Mouse (Mus musculus): Measurements from ENCODE around the gene Susd1. TPM values are rescaled to one million over a fixed set of nuclear protein-coding genes. Genes with fewer than 3 reads are reported as not detected.

Gene Susd1
- polyA plus RNA-seq, 2 experiments, result 5.8 to 18.1 TPM

DNA sequence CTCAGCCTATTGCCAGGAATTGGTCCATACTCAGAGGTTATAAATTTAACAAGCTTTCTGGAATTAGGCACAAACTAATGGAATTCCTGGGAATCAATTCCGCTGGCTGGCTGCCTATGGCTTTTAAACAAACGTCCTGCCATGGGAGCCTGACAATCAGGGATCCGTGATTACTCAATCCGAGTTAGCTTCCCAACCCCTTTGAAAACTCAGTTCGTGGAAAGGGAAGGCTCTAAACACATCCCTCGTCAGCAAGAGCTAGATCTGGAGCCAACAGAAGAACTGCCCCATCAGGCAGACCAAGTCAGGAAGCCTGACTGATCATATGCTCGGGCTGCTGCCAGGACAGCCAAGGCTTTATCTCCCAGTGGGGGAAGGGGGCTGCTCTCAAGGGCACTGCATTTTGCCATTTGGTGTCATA, 115.2 kb downstream of the Susd1 start:
- 56% methylated on average over 7 of the region's 7 CpGs for WGBS (ENCODE audit: insufficient replicate concordance)
- no peak overlapping the region for H3K9ac ChIP-seq (replicated peaks)
- no peak for ATAC-seq (ENCODE audit: insufficient read depth)
- peaks cover 19 to 24% of the 10 kb centered on the region in 2 experiments for H3K4me1 ChIP-seq (replicated peaks; ENCODE audit: control insufficient read depth in 2 of 2, insufficient read depth in 2 of 2, low read length in 1 of 2)
- H3K4me2 ChIP-seq (ENCODE audit: low read depth), result no peak overlapping the region
- H3K27me3 ChIP-seq (ENCODE audit: control insufficient read depth, insufficient read depth, low read length), result no peaks in the 10 kb centered on the region
- no peaks in the 10 kb centered on the region for H3K9me3 ChIP-seq (ENCODE audit: control insufficient read depth, low read length)
- no peaks in the 10 kb centered on the region for H3K36me3 ChIP-seq (replicated peaks; ENCODE audit: control insufficient read depth, insufficient read depth, low read depth)
- H3K4me3 ChIP-seq (ENCODE audit: insufficient read depth in 1 of 2, low read depth in 2 of 2, low read length in 2 of 2), result no peak overlapping the region
- TF ChIP-seq EP300 (IDR thresholded peaks at IDR 0.05; ENCODE audit: low read depth), result no peak
- TF ChIP-seq CTCF (IDR thresholded peaks at IDR 0.05; ENCODE audit: low read depth), result no peak
- no peak for DNase-seq (ENCODE audit: low read depth in 3 of 3, low spot score in 3 of 3)
- no peak overlapping the region for H3K27ac ChIP-seq

DNA sequence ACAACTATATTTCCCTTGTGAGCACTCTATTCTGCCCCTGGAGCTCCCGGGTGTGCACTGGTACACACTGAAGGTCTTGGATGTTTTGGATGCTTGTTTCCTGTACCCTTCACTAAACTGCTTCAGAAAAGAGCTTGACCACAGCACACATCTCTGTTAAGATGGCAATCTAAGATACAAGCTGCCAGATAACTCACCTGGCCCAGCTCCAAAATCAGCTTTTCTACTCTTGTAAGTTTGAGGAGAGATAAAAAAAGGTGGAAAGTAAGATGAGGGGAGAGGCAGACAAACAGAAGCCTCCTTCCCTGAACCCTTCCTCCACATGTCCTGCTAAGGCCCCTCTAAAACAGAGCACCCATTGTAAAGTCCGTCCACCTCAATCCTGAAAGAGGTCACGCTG, 115.7 kb downstream of the Susd1 start:
- no peak overlapping the region for H3K27ac ChIP-seq

DNA sequence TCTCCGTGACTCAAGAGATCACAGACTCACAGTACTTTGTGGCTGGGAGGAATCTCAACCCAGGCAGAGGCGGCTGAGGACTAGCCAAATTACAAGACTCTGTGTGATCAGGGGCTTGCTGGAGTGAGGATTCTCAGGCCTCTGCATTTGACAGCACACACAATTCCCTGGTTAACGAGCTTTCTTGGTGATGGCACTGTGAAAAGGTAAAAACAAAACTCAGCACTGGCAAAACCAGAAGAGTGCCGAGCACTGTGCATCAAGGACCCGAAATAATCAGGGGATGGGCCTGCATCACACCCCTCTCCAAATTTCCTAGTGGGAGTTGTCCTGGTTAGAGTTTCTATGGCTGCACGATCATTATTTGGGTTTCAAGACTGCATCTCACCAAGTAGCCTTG, 116.4 kb downstream of the Susd1 start:
- H3K4me2 ChIP-seq (ENCODE audit: low read depth), result no peak overlapping the region
- DNase-seq (ENCODE audit: low read depth in 3 of 3, low spot score in 3 of 3) (no peak), ATAC-seq (ENCODE audit: insufficient read depth) (no peak)
- peaks cover 19 to 24% of the 10 kb centered on the region in 2 experiments for H3K4me1 ChIP-seq (replicated peaks; ENCODE audit: control insufficient read depth in 2 of 2, insufficient read depth in 2 of 2, low read length in 1 of 2)
- no peak overlapping the region for H3K9ac ChIP-seq (replicated peaks)
- no peak overlapping the region for H3K27ac ChIP-seq
- H3K27me3 ChIP-seq (ENCODE audit: control insufficient read depth, insufficient read depth, low read length), result no peaks in the 10 kb centered on the region
- no peaks in the 10 kb centered on the region for H3K9me3 ChIP-seq (ENCODE audit: control insufficient read depth, low read length)
- no peak overlapping the region for H3K4me3 ChIP-seq (ENCODE audit: insufficient read depth in 1 of 2, low read depth in 2 of 2, low read length in 2 of 2)
- no peaks in the 10 kb centered on the region for H3K36me3 ChIP-seq (replicated peaks; ENCODE audit: control insufficient read depth, insufficient read depth, low read depth)
- WGBS (ENCODE audit: insufficient replicate concordance), result 78% methylated on average over 6 of the region's 6 CpGs
- no peak for TF ChIP-seq EP300 (IDR thresholded peaks at IDR 0.05; ENCODE audit: low read depth)
- TF ChIP-seq CTCF (IDR thresholded peaks at IDR 0.05; ENCODE audit: low read depth), result no peak

More for the DNA sequence above, 115.7 kb downstream of the Susd1 start:
- no peak for DNase-seq (ENCODE audit: low read depth in 3 of 3, low spot score in 3 of 3)
- no peaks in the 10 kb centered on the region for H3K36me3 ChIP-seq (replicated peaks; ENCODE audit: control insufficient read depth, insufficient read depth, low read depth)
- H3K4me2 ChIP-seq (ENCODE audit: low read depth), result no peak overlapping the region
- peaks cover 19 to 24% of the 10 kb centered on the region in 2 experiments for H3K4me1 ChIP-seq (replicated peaks; ENCODE audit: control insufficient read depth in 2 of 2, insufficient read depth in 2 of 2, low read length in 1 of 2)
- H3K27me3 ChIP-seq (ENCODE audit: control insufficient read depth, insufficient read depth, low read length), result no peaks in the 10 kb centered on the region
- no peaks in the 10 kb centered on the region for H3K9me3 ChIP-seq (ENCODE audit: control insufficient read depth, low read length)
- no peak overlapping the region for H3K4me3 ChIP-seq (ENCODE audit: insufficient read depth in 1 of 2, low read depth in 2 of 2, low read length in 2 of 2)
- TF ChIP-seq CTCF (IDR thresholded peaks at IDR 0.05; ENCODE audit: low read depth) (no peak), EP300 (IDR thresholded peaks at IDR 0.05; ENCODE audit: low read depth) (no peak)
- no peak for ATAC-seq (ENCODE audit: insufficient read depth)
- H3K9ac ChIP-seq (replicated peaks), result no peak overlapping the region
- 77% methylated on average over 3 of the region's 3 CpGs for WGBS (ENCODE audit: insufficient replicate concordance)

DNA sequence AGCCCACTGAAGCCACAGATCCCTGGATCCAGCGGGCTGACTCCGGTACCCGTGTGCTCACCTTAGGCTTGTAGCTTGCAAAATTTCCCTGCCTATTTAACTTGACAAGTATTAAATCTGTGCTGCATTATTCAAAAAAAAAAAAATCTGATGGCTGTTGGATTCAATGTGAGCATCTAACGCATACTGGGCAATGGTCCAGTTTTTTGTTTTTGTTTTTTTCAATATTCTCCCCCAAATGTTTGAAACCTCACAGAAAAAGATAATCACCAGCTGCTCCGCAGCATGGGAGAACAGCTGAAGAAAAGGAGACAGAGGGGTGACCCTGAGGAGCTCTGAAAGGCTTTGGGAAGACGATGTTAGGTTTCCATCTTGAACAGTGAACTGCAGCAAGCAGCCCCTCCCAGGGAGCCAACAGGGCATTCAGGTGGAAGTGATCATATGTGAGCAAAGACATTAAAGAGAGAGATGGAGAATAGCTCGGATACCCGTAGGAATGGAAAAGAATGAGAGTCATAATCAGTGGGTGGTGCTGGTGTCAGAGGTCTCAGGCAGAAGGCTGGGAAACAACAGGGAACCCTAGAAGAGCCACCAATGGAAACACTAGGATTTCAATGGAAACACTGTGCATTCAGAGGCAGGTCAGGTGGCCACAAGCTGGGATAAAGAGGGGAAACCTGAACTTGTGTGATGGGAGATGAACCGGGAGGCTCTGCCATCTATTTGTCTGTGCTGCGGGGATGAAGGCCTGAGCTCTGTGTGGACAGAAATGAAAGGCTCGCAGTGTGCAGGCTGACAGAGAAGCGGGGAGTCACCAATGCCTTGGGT, 117.0 kb downstream of the Susd1 start:
- no peak overlapping the region for H3K4me2 ChIP-seq (ENCODE audit: low read depth)
- H3K4me1 ChIP-seq (replicated peaks; ENCODE audit: control insufficient read depth in 2 of 2, insufficient read depth in 2 of 2, low read length in 1 of 2), result peaks cover 19 to 24% of the 10 kb centered on the region in 2 experiments
- H3K9ac ChIP-seq (replicated peaks), result no peak overlapping the region
- no peak overlapping the region for H3K27ac ChIP-seq
- H3K27me3 ChIP-seq (ENCODE audit: control insufficient read depth, insufficient read depth, low read length), result no peaks in the 10 kb centered on the region
- WGBS (ENCODE audit: insufficient replicate concordance), result 81% methylated on average over 12 of the region's 12 CpGs
- H3K4me3 ChIP-seq (ENCODE audit: insufficient read depth in 1 of 2, low read depth in 2 of 2, low read length in 2 of 2), result no peak overlapping the region
- TF ChIP-seq CTCF (IDR thresholded peaks at IDR 0.05; ENCODE audit: low read depth), result no peak
- no peak for TF ChIP-seq EP300 (IDR thresholded peaks at IDR 0.05; ENCODE audit: low read depth)
- ATAC-seq (ENCODE audit: insufficient read depth), result no peak
- H3K9me3 ChIP-seq (ENCODE audit: control insufficient read depth, low read length), result no peaks in the 10 kb centered on the region
- DNase-seq (ENCODE audit: low read depth in 3 of 3, low spot score in 3 of 3), result no peak
- H3K36me3 ChIP-seq (replicated peaks; ENCODE audit: control insufficient read depth, insufficient read depth, low read depth), result no peaks in the 10 kb centered on the region; the same call in 1 of the 2 replicates

DNA sequence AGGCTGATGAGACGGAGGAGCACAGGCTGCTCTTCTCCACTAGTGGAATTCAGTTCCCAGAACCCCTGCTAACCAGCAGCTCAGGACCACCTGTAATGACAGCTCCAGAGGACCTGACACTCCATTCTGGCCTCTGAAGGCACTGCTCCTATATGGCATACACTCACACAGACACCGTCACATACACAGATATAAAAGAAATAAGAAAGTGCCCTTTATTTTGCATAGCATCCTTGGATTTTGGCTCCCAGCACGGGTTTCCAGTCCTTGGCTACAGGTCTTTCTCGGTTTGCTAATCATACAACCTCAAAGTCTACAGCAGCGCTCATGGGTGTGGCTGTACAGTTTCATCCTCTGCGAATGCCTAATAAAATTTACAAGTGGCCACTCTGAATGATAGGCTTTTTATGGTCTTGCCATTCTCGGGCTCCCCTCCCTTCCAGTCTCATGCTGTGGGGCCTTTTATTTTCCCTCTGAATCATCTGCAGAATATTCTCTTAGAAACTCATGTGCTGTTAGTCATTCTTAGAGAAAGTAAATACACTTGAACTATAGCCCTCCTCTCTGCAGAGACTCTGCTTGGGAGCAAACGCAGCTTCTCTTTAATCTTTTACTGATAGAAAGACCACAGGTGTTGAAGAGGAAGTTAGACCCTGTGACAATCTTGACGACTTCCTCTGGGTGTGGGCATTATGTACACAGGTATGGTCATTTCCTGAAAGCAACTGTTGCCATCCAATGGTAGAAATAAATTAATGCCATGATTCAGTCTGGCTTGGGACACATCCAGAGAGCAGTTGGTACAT, 119.1 kb downstream of the Susd1 start:
- ATAC-seq (ENCODE audit: insufficient read depth), result no peak
- H3K4me3 ChIP-seq (ENCODE audit: insufficient read depth in 1 of 2, low read depth in 2 of 2, low read length in 2 of 2), result no peak overlapping the region
- H3K27me3 ChIP-seq (ENCODE audit: control insufficient read depth, insufficient read depth, low read length), result no peaks in the 10 kb centered on the region
- WGBS (ENCODE audit: insufficient replicate concordance), result 56% methylated on average over 9 of the region's 9 CpGs
- no peak overlapping the region for H3K4me2 ChIP-seq (ENCODE audit: low read depth)
- TF ChIP-seq EP300 (IDR thresholded peaks at IDR 0.05; ENCODE audit: low read depth) (no peak), CTCF (IDR thresholded peaks at IDR 0.05; ENCODE audit: low read depth) (no peak)
- H3K27ac ChIP-seq, result no peak overlapping the region
- no peaks in the 10 kb centered on the region for H3K9me3 ChIP-seq (ENCODE audit: control insufficient read depth, low read length)
- peaks cover 10 to 13% of the 10 kb centered on the region in 2 experiments for H3K4me1 ChIP-seq (replicated peaks; ENCODE audit: control insufficient read depth in 2 of 2, insufficient read depth in 2 of 2, low read length in 1 of 2)
- no peaks in the 10 kb centered on the region; the same call in 1 of the 2 replicates for H3K36me3 ChIP-seq (replicated peaks; ENCODE audit: control insufficient read depth, insufficient read depth, low read depth)
- no peak for DNase-seq (ENCODE audit: low read depth in 3 of 3, low spot score in 3 of 3)
- no peak overlapping the region for H3K9ac ChIP-seq (replicated peaks)

Data from liver, embryonic 14.5 days (tissue).